Mouse (Mus musculus): ENCODE results near the gene Aaed1.

GRCm38 (mm10) chr13:64280940-64281339 is 31.6 kb downstream of the Aaed1 start:
- no peak for TF ChIP-seq EP300 (IDR thresholded peaks at IDR 0.05; ENCODE audit: low read depth)
- TF ChIP-seq CTCF (IDR thresholded peaks at IDR 0.05; ENCODE audit: low read depth), result no peak

All from liver, postnatal 0 days (tissue).